Mouse (Mus musculus): ENCODE measurements at regions not wholly inside any gene's neighbourhood (a gene's known extent, or its start where the extent isn't known, plus 50 kb on each side); places are given as distances from the start of the nearest gene placed in this dataset.

- no peak for TF ChIP-seq POLR2AphosphoS2 (IDR thresholded peaks at IDR 0.05; ENCODE audit: insufficient read length, low read depth)
- TF ChIP-seq SRF (IDR thresholded peaks at IDR 0.05; ENCODE audit: control insufficient read depth, insufficient read length, low read depth), result no peak
- no peak for TF ChIP-seq MAX (IDR thresholded peaks at IDR 0.05; ENCODE audit: low read depth)
- TF ChIP-seq USF1 (IDR thresholded peaks at IDR 0.05; ENCODE audit: low read depth), result no peak
- TF ChIP-seq POLR2A (IDR thresholded peaks at IDR 0.05; ENCODE audit: insufficient read length, low read depth), result no peak
- TF ChIP-seq MYOD1 (IDR thresholded peaks at IDR 0.05; ENCODE audit: control insufficient read depth in 1 of 3, insufficient read length in 2 of 3, low read depth in 2 of 3), result no peak
- TF ChIP-seq MYOG (IDR thresholded peaks at IDR 0.05; ENCODE audit: control insufficient read depth in 1 of 3, insufficient read depth in 1 of 3, insufficient read length in 2 of 3, low read depth in 2 of 3), result no peak
- TF ChIP-seq E2F4 (IDR thresholded peaks at IDR 0.05; ENCODE audit: insufficient read depth), result no peak
- no peak for TF ChIP-seq TCF3 (IDR thresholded peaks at IDR 0.05; ENCODE audit: insufficient read length, low read depth)
- no peak for TF ChIP-seq TCF12 (IDR thresholded peaks at IDR 0.05; ENCODE audit: insufficient read depth, poor library complexity, severe bottlenecking)
- no peak for TF ChIP-seq REST (IDR thresholded peaks at IDR 0.05; ENCODE audit: insufficient read depth, insufficient read length)
Observed at GRCm38 (mm10) chr4:31853851-31854250, 110.0 kb upstream of the Map3k7 start.
